Mouse (Mus musculus) urinary bladder, adult 2 months (tissue): ENCODE results near the gene Vav1. TPM values are rescaled to one million over a fixed set of nuclear protein-coding genes. Genes with fewer than 3 reads are reported as not detected.
"Not testable (repeated sequence)": the region's sequence is repeated elsewhere in the genome, so short reads cannot be mapped to it uniquely, and the experiment has no call there.

Experiments used
- DNase-seq: peaks from one replicate; pipeline ENCODE4 v3.0.0; 2022; ENCODE audit warnings: low spot score
- polyA plus RNA-seq: library from polyadenylated mRNA; depleted of rRNA; stranded (reverse); fragments of >200 nt; gene quantifications from 2 replicates; pipeline ENCODE4 v1.2.3, GENCODE M21; 2012

Vav1 gene
- polyA plus RNA-seq, 1 experiment, result 3.9 TPM

GRCm38 (mm10) chr17:57251431-57251830 lies 27.5 kb upstream of the Vav1 start:
- DNase-seq, result no peak

GRCm38 (mm10) chr17:57253306-57253705 lies 25.6 kb upstream of the Vav1 start:
- DNase-seq, result no peak

GRCm38 (mm10) chr17:57255354-57255753 lies 23.5 kb upstream of the Vav1 start:
- no peak for DNase-seq

GRCm38 (mm10) chr17:57256921-57257485 lies 21.9 kb upstream of the Vav1 start:
- DNase-seq, result no peak

- no peak for DNase-seq
Measured at GRCm38 (mm10) chr17:57258191-57258590, 20.7 kb upstream of the Vav1 start.

GRCm38 (mm10) chr17:57259742-57260141 lies 19.2 kb upstream of the Vav1 start:
- DNase-seq, result no peak

- DNase-seq, result no peak
Measured at GRCm38 (mm10) chr17:57260351-57260750, 18.5 kb upstream of the Vav1 start.

GRCm38 (mm10) chr17:57261286-57261685 lies 17.6 kb upstream of the Vav1 start:
- DNase-seq, result no peak

- no peak for DNase-seq
Measured at GRCm38 (mm10) chr17:57261796-57262195, 17.1 kb upstream of the Vav1 start.

GRCm38 (mm10) chr17:57262901-57263550 lies 15.9 kb upstream of the Vav1 start:
- no peak for DNase-seq

- no peak for DNase-seq
Measured at GRCm38 (mm10) chr17:57264164-57264563, 14.7 kb upstream of the Vav1 start.

- peak; percentile 52 for DNase-seq
Measured at GRCm38 (mm10) chr17:57264972-57265945, 13.6 kb upstream of the Vav1 start.

GRCm38 (mm10) chr17:57267556-57268126 lies 11.3 kb upstream of the Vav1 start:
- no peak for DNase-seq

- no peak for DNase-seq
Measured at GRCm38 (mm10) chr17:57271301-57271700, 7.6 kb upstream of the Vav1 start.

- no peak for DNase-seq
Measured at GRCm38 (mm10) chr17:57273846-57274245, 5.1 kb upstream of the Vav1 start.

GRCm38 (mm10) chr17:57274686-57275085 lies 4.2 kb upstream of the Vav1 start:
- no peak for DNase-seq

- DNase-seq, result peak; percentile 80
Measured at GRCm38 (mm10) chr17:57275111-57275996, 3.5 kb upstream of the Vav1 start.

GRCm38 (mm10) chr17:57275997-57276351 lies 2.9 kb upstream of the Vav1 start:
- DNase-seq, result no peak

- DNase-seq, result no peak
Measured at GRCm38 (mm10) chr17:57276634-57277121, 2.2 kb upstream of the Vav1 start.

GRCm38 (mm10) chr17:57277598-57278261 lies 1.2 kb upstream of the Vav1 start:
- DNase-seq, result not testable (repeated sequence)

- DNase-seq, result no peak
Measured at GRCm38 (mm10) chr17:57278537-57278936, 363 bp upstream of the Vav1 start.
